Mouse (Mus musculus): Measurements from ENCODE around the gene Patl1.
A peak's percentile ranks its signal among the peaks of the same experiment; 100 is the strongest.
"Not testable (repeated sequence)": the region's sequence is repeated elsewhere in the genome, so short reads cannot be mapped to it uniquely, and the experiment has no call there.

The Patl1 gene

DNA sequence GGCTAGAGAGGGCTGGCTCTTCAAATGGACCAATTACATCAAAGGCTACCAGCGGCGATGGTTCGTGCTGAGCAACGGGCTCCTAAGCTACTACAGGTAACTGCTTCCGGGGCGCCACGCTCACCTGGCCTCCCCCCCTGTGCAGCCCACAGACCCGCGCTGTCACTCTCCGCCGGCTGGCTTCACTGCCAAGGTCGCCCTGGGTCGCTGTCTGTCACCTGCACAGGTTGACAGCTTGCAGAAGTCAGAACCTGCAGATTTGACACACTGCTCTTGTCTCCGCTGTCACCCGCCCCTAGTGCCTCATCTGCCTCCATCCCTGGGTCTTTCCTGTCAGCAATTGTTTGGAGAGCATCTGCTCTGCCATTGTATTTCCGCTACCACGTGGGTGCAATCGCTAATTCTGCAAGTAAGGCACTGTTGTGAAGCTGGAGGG, 54.0 kb downstream of the Patl1 start:
- peak; percentile 7 for DNase-seq (ENCODE audit: low spot score)

DNA sequence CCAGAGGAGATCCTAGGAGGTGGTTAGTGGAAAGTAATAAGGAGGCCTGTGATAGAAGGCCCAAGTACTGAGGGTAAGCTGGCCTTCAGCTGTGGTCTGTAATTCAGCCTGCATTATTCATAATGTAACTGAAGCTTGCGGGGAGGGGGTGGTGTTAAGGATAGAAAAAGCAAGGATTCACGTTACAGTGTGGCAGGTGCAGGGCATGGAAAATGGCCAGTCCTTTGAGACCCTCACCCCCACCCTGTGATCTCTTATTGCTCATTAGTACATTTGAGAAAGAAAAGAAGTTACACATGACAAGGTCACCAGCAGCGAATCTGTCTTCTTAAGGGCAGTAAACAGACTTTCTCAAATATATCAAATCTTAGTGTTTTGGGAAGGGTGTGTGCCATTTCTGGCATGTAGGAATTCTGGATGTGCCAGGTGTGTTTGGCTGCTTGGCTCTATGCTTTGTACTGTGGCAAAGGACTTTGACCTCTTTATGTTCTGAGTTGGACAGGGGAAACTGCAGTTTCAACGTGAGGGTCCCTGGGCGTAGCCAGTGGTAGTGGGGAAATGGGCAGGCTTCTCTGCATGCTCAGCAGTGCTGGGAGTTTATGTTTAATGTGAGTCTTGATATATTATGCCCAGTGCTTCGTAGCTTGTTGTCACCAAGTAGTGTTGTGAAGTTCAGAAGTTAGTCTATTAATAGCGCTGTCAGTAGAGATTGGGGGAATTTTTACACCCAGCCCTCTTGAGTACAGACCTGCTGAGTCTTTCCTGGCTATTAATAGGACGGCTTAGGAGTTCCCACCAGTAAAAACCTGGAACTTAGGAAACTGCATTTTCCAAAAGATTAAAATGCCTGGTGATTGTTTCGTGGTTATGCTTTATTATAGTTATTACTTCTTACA, 57.2 kb downstream of the Patl1 start:
- no peak for DNase-seq (ENCODE audit: low spot score)

DNA sequence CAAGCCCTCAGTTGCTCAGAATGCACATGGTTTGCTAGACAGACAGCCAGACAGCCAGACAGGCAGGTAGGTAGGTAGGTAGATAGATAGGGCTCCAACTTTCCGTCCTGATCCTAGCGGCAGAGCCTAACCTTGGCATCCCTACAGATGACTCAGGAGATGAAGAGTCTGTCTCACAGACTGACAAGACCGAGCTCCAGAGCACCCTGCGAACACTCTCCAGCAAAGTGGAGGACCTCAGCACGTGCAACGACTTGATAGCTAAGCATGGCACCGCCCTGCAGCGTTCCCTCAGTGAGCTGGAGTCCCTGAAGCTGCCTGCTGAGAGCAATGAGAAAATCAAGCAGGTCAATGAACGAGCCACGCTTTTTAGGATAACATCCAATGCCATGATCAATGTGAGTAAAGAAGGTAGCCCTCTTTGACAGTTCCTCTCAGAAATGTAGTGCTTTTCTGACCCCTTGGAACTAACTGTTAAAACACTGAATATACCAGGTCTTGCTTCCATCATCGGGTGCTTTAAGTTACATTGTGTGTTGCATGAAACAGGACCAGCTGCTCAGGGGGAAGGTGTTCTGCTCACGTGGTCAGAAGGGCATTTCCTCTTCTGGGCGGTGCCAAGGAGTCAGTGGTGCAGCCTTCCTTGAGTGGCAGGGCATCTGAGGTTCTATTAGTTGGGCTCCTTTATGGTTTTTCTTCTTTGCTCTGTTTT, 61.5 kb downstream of the Patl1 start:
- DNase-seq (ENCODE audit: low spot score) = no peak

DNA sequence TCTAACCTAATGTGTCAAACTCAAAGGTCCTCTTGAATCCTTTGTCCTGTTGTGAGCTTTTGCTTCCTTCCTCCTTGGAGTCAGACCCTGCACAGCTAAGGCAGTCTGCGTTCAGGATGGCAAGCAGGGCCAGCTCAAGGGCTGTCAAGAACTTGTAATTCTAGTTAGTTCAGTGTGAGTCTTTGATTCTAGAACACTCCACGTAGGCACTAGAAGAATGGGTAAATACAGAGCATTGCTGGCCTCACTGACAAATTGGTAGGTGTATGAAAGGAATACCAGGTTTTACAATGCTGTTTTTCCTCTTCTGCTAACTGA, 62.0 kb downstream of the Patl1 start:
- DNase-seq (ENCODE audit: low spot score) = no peak

DNA sequence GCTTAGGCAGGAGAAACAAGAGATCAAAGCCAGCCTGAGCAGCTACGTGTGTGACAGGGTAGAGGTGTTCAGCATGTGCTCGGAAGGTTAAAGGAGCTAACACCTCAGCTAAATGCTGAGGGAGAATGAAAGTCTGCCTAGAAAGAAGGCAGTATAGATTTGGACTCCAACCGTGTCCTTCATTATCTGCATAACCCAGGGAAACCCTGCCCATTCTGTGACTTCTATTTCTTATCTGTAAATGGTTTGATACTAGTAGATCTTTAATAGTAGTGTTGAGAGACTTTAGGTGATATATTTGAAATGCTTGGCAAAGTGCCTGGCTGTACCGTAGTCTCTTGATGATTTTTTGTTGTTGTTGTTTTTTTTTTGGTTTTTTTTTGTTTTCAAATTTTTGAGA, 63.5 kb downstream of the Patl1 start:
- DNase-seq (ENCODE audit: low spot score) = no peak

DNA sequence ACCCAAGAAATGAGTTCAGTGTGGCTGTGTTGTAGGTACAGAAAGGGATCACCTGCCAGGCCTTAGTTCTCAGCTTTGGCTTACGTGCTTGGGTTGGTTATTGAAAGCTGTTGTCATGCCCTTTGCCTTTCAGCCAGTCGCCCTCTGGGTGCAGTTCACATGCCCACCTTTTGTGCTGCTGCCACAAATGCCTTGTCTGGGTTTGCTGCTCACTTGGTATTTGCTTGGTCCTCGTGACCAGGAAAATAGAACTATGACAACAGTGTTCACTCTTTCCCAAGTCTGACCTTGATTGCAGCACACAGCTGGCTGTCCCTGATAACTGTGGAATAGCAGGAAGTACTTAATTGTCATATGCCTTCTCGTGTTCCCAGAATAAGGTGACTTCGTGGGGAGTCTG, 65.2 kb downstream of the Patl1 start:
- DNase-seq (ENCODE audit: low spot score) = no peak

DNA sequence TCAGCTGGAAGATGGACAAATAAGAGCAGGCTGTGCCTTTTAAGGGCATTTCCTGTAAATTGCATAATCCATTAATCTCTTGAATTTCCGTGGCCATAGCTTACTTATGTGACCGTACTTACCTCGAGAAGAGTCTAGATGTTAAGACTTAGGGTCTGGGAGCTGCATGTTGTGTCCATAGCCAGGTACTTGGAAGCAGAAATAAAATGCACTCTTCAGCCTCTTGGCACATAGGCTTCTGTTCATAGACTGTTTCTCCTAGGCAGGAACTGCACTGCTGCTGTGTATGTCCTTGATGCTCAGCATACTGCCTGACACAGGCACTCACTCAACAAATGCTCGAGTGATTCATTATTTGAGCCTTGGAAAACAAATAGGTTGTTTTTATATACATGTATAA, 68.3 kb downstream of the Patl1 start:
- no peak for DNase-seq (ENCODE audit: low spot score)

DNA sequence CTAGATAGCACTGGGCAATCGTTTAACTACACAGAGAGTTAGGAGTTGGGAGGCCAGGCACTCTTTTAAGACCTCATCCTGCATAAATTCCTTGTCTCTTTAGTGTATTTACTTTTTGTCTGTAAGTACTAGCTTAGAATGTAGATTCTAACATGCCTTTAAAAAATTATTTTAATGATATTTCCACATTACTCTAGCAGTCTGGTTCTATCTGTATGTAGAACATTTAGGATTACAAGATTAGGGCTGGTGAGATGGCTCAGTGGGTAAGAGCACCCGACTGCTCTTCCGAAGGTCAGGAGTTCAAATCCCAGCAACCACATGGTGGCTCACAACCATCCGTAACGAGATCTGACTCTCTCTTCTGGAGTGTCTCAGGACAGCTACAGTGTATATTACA, 72.4 kb downstream of the Patl1 start:
- not testable (repeated sequence) for DNase-seq (ENCODE audit: low spot score)

DNA sequence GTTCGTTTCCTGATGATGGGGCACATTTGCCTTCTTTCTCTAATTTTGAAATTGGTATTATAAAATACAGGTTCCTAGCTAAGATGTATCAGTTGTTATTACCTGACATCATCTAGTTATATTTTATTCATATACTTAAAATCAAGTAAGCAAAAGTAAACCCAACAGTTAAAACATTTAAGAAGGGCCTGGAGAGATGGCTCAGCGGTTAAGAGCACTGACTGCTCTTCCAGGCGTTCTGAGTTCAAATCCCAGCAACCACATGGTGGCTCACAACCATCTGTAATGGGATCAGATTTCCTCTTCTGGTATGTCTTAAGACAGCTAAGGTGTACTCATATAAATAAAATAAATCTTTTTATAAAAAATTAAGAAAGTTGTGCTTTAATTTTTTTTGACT, 75.6 kb downstream of the Patl1 start:
- no peak for DNase-seq (ENCODE audit: low spot score)

DNA sequence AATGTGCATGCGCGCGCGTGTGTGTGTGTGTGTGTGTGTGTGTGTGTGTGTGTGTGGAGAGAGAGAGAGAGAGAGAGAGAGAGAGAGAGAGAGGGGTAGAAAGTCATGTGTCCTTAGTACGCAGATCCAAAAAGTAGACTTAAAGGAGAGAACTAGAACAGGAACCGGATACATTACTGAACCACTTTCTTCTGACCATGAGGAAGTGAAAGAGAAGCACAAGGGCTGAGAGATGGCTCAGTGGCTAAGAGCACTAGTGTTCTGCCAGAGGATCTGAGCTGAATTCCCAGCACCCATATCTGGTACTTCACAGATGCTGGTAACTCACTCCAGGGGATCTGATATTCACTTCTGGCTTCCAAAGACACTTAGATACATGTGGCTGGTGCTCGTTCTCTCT, 77.1 kb downstream of the Patl1 start:
- no peak for DNase-seq (ENCODE audit: low spot score)

DNA sequence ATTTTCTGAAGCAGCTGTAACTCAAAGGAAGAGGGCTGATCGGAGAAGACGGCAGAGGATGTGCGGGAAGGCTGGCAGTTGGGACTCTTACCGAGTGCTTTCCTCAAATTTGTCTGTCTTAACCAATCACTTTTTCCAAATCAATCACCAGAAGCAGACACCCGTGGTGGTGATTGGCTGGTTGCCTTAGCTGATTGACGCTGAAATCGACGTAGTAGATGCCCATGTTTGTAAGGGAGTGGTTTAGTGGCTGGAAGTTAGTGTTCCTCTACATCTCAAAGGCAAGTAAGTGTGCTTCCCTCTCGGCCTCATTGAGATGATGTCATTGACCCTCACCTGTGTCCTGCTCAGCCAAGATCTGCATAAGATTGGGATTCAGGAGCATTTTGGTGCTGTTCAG, 79.8 kb downstream of the Patl1 start:
- no peak for DNase-seq (ENCODE audit: low spot score)

DNA sequence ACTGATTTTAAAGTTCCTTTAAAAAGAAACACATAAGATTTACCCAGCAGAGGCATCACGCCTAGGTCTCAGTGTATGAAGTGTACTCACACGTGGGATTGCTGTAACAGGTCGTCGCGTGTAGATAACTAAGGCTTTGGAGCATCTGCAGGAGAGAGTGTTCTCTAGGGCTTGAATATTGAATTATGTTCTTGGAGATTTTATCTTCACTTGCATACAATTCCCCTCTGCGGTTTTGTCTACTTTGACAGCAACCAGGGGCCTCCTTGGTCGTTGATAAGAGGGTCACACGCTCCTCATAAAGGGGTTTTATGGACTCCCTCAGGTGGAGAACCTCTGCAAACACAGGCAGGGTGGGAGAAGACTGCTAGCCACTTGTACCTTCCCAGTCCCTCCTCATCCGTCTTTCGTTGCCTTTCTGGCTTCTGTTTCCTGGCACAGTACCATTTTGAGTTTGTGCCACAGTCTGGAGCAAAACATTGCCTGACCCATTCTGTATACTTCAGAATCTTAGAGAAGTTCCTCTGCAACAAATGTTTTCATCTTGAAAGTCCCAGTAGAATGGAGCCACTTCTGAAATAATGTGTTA, 80.3 kb downstream of the Patl1 start:
- no peak for DNase-seq (ENCODE audit: low spot score)
